ENCODE assay signal across 13 mouse cellular contexts in the genomic region with DNA sequence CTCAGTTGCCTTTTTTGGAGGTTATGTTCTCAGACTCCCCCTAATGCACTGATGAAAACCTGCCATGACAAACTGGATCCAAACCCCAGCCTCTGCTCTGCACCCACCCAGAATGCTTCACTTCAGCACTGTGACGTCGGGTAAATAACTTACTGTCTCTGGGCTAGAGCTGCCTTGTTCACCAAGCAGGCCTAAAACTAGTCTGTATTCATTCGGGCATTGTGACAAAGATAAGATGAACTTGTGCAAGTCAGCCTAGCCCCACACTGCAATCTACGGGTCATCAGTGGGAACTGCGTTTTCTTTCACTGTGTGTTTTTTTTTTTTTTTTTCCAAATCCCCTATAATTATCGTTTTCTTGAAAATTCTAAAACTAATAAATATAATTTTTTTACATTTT. TPM values are rescaled to one million over a fixed set of nuclear protein-coding genes. Genes with fewer than 3 reads are reported as not detected.
A peak's percentile ranks its signal among the peaks of the same experiment; 100 is the strongest.
DNase-seq lines count a peak whose midpoint lies in the region; ATAC-seq and TF ChIP-seq lines count a peak whose summit lies in the region.
"Had no signal": no experiment of that assay in that cellular context is flagged by ENCODE, and none has a peak within 500 bp of the region (broad histone marks: within the 10 kb centered on the region; RNA-seq: fewer than 3 reads in every experiment).

No protein-coding gene starts in this region.

- TF ChIP-seq EP300 in MEL (IDR thresholded peaks at IDR 0.05; ENCODE audit: low read depth in 1 of 2, low read length in 2 of 2) = no peak

- peaks cover 14% of the 10 kb centered on the region for H3K27me3 ChIP-seq in heart, embryonic 10.5 days (ENCODE audit: insufficient read depth, poor library complexity, severe bottlenecking)
- peaks cover 17% of the 10 kb centered on the region for H3K27me3 ChIP-seq in heart, embryonic 12.5 days (replicated peaks)
- H3K27me3 ChIP-seq in midbrain, postnatal 0 days (ENCODE audit: insufficient read depth, low read length) = no peaks in the 10 kb centered on the region; the same call in 1 of the 2 replicates
- H3K27me3 ChIP-seq in midbrain, embryonic 11.5 days (ENCODE audit: control insufficient read depth, insufficient read depth, low read length) = no peaks in the 10 kb centered on the region; the same call in 1 of the 2 replicates
- no peaks in the 10 kb centered on the region for H3K27me3 ChIP-seq in MEL (ENCODE audit: control insufficient read depth in 1 of 2, insufficient read depth in 2 of 2, low read length in 2 of 2)
- H3K27me3 ChIP-seq in small intestine, adult 2 months (ENCODE audit: control insufficient read depth, insufficient read depth, low read length) = no peaks in the 10 kb centered on the region

- no peak for ATAC-seq in heart, embryonic 12.5 days (ENCODE audit: insufficient number of reproducible peaks, low FRiP score)
- ATAC-seq in midbrain, postnatal 0 days (ENCODE audit: low FRiP score) = no peak
- ATAC-seq in midbrain, embryonic 11.5 days (ENCODE audit: low FRiP score) = no peak
- ATAC-seq: activated CD4-positive, CD25-positive, alpha-beta regulatory T cell, adult 4 months had no signal

- H3K9ac ChIP-seq in heart, embryonic 12.5 days = no peak overlapping the region
- no peak overlapping the region for H3K9ac ChIP-seq in midbrain, postnatal 0 days (replicated peaks; ENCODE audit: low read length, poor library complexity, severe bottlenecking)
- H3K9ac ChIP-seq in midbrain, embryonic 11.5 days (ENCODE audit: low read length) = no peak overlapping the region
- peak overlapping the region; percentile 6 for H3K9ac ChIP-seq in MEL (ENCODE audit: control insufficient read depth, low read depth, low read length, poor library complexity, severe bottlenecking)

- TF ChIP-seq RAD21 in MEL (IDR thresholded peaks at IDR 0.05; ENCODE audit: low read depth, low read length) = peak; percentile 44

- H3K4me1 ChIP-seq in heart, embryonic 10.5 days = peaks cover 4% of the 10 kb centered on the region
- peaks cover 4% of the 10 kb centered on the region for H3K4me1 ChIP-seq in heart, embryonic 12.5 days (replicated peaks)
- no peaks in the 10 kb centered on the region for H3K4me1 ChIP-seq in midbrain, postnatal 0 days (ENCODE audit: insufficient read depth, low read length)
- H3K4me1 ChIP-seq in midbrain, embryonic 11.5 days (ENCODE audit: control insufficient read depth, insufficient read depth, low read length) = peaks cover 3% of the 10 kb centered on the region; the same call in 1 of the 2 replicates
- H3K4me1 ChIP-seq in MEL (ENCODE audit: control insufficient read depth in 1 of 2, insufficient read depth in 2 of 2, low read length in 2 of 2) = peaks cover 7 to 30% of the 10 kb centered on the region in 2 experiments; a peak in 3 of 4 replicates
- peaks cover 16% of the 10 kb centered on the region for H3K4me1 ChIP-seq in small intestine, adult 2 months (ENCODE audit: control insufficient read depth, insufficient read depth, insufficient read length, low read length)

- H3K4me2 ChIP-seq in heart, embryonic 12.5 days = no peak overlapping the region
- no peak overlapping the region for H3K4me2 ChIP-seq in midbrain, postnatal 0 days (ENCODE audit: low read depth, low read length, poor library complexity, severe bottlenecking)
- H3K4me2 ChIP-seq in midbrain, embryonic 11.5 days = no peak overlapping the region

- peak; percentile 42 for DNase-seq in heart, embryonic 10.5 days (ENCODE audit: low spot score)
- no peak for DNase-seq in midbrain, postnatal 0 days (ENCODE audit: low spot score)
- DNase-seq in midbrain, embryonic 11.5 days (ENCODE audit: low spot score, missing footprints) = no peak
- peak; percentile 79 for DNase-seq in MEL (ENCODE audit: low read depth, low spot score)
- DNase-seq in cerebellum, adult 18-20 months = no peak
- DNase-seq: cerebellum, adult 9-10 months; lung, adult 2 months had no signal

- WGBS in heart, embryonic 10.5 days = 70% methylated on average over 6 of the region's 6 CpGs
- 65% methylated on average over 6 of the region's 6 CpGs for WGBS in heart, embryonic 12.5 days
- 76% methylated on average over 6 of the region's 6 CpGs for WGBS in midbrain, postnatal 0 days
- 79% methylated on average over 6 of the region's 6 CpGs for WGBS in midbrain, embryonic 11.5 days
- 51% methylated on average over 6 of the region's 6 CpGs for WGBS in small intestine, adult 2 months

- H3K79me2 ChIP-seq in MEL (ENCODE audit: control insufficient read depth, insufficient read depth, low read length, poor library complexity) = no peaks in the 10 kb centered on the region

- no peaks in the 10 kb centered on the region for H3K36me3 ChIP-seq in heart, embryonic 10.5 days
- no peaks in the 10 kb centered on the region for H3K36me3 ChIP-seq in heart, embryonic 12.5 days
- no peaks in the 10 kb centered on the region for H3K36me3 ChIP-seq in midbrain, postnatal 0 days (ENCODE audit: insufficient read depth, low read length)
- no peaks in the 10 kb centered on the region for H3K36me3 ChIP-seq in midbrain, embryonic 11.5 days (ENCODE audit: control insufficient read depth, insufficient read depth, low read length)
- peaks cover 0 to 11% of the 10 kb centered on the region in 2 experiments; a peak in 2 of 4 replicates for H3K36me3 ChIP-seq in MEL (ENCODE audit: control insufficient read depth in 1 of 2, insufficient read depth in 2 of 2, low read length in 2 of 2)
- H3K36me3 ChIP-seq in small intestine, adult 2 months (ENCODE audit: control insufficient read depth, insufficient read depth, low read length) = no peaks in the 10 kb centered on the region
- H3K36me3 ChIP-seq: limb, embryonic 10.5 days; midbrain, embryonic 10.5 days had no signal

- no peak; a peak in 1 of 4 replicates for TF ChIP-seq POLR2A in MEL (IDR thresholded peaks at IDR 0.05; ENCODE audit: control insufficient read depth in 1 of 2, insufficient read depth in 1 of 2, low read depth in 1 of 2, low read length in 2 of 2, poor library complexity in 1 of 2)
- TF ChIP-seq POLR2A in small intestine, adult 2 months (IDR thresholded peaks at IDR 0.05; ENCODE audit: low read depth, low read length) = no peak

- H3K27ac ChIP-seq in heart, embryonic 10.5 days = no peak overlapping the region
- H3K27ac ChIP-seq in heart, embryonic 12.5 days (ENCODE audit: poor library complexity, severe bottlenecking) = no peak overlapping the region
- H3K27ac ChIP-seq in midbrain, postnatal 0 days (ENCODE audit: low read depth, low read length) = no peak overlapping the region
- H3K27ac ChIP-seq in midbrain, embryonic 11.5 days (ENCODE audit: low read depth, low read length) = no peak overlapping the region
- peak overlapping the region; percentile 5; the same call in 1 of the 2 replicates for H3K27ac ChIP-seq in MEL (ENCODE audit: control insufficient read depth, low read depth, low read length)
- H3K27ac ChIP-seq in small intestine, adult 2 months (ENCODE audit: insufficient read depth, low read depth, low read length) = peak overlapping the region; percentile 28
- H3K27ac ChIP-seq: limb, embryonic 10.5 days; midbrain, embryonic 10.5 days had no signal

- H3K9me3 ChIP-seq in heart, embryonic 10.5 days = no peaks in the 10 kb centered on the region
- no peaks in the 10 kb centered on the region for H3K9me3 ChIP-seq in heart, embryonic 12.5 days (replicated peaks)
- no peaks in the 10 kb centered on the region for H3K9me3 ChIP-seq in midbrain, postnatal 0 days (ENCODE audit: low read length)
- H3K9me3 ChIP-seq in midbrain, embryonic 11.5 days (ENCODE audit: control insufficient read depth, low read length) = no peaks in the 10 kb centered on the region
- no peaks in the 10 kb centered on the region for H3K9me3 ChIP-seq in MEL (replicated peaks; ENCODE audit: insufficient read depth, low read length)
- H3K9me3 ChIP-seq: limb, embryonic 10.5 days; midbrain, embryonic 10.5 days had no signal

- H3K4me3 ChIP-seq in heart, embryonic 10.5 days = no peak overlapping the region
- H3K4me3 ChIP-seq in heart, embryonic 12.5 days = no peak overlapping the region
- no peak overlapping the region for H3K4me3 ChIP-seq in midbrain, postnatal 0 days (ENCODE audit: low read depth, low read length)
- H3K4me3 ChIP-seq in midbrain, embryonic 11.5 days (ENCODE audit: low read depth, low read length) = no peak overlapping the region
- H3K4me3 ChIP-seq in MEL (ENCODE audit: control insufficient read depth in 1 of 2, insufficient read depth in 1 of 2, low read depth in 2 of 2, low read length in 2 of 2) = no peak overlapping the region
- no peak overlapping the region for H3K4me3 ChIP-seq in small intestine, adult 2 months (ENCODE audit: low read depth, low read length)
- H3K4me3 ChIP-seq: limb, embryonic 10.5 days; midbrain, embryonic 10.5 days had no signal

- peak; percentile 2; the same call in 1 of the 2 replicates for TF ChIP-seq CTCF in midbrain, postnatal 0 days (IDR thresholded peaks at IDR 0.05)
- TF ChIP-seq CTCF in MEL (IDR thresholded peaks at IDR 0.05 in 2 of 3, conservative IDR thresholded peaks at IDR 0.05 in 1 of 3; ENCODE audit: control insufficient read depth in 1 of 3, insufficient read depth in 1 of 3, low read depth in 2 of 3, low read length in 3 of 3, poor library complexity in 1 of 3, severe bottlenecking in 1 of 3) = peak in 2 of 3 experiments; percentile 14 to 50; a peak in 2 of 6 replicates
- no peak for TF ChIP-seq CTCF in small intestine, adult 2 months (IDR thresholded peaks at IDR 0.05; ENCODE audit: extremely low read depth, insufficient read length, insufficient replicate concordance, low read depth, low read length)

RNA-seq across cellular contexts. Expression of a gene that starts 5.8 kb away (rescaled TPM):
- polyA plus RNA-seq in heart, embryonic 10.5 days (2016; fragmentation: Nextera tagmentation; extraction: Ambion mirVana) = 35.4 and 36.6 TPM in 2 replicates
- polyA plus RNA-seq in heart, embryonic 12.5 days (2016; fragmentation: Nextera tagmentation; extraction: Ambion mirVana) = 27.0 and 27.2 TPM in 2 replicates
- 9.5 and 14.3 TPM in 2 replicates for total RNA-seq in midbrain, postnatal 0 days (2014; rRNA removed)
- polyA plus RNA-seq in midbrain, postnatal 0 days (2015; fragmentation: Nextera tagmentation; extraction: Ambion mirVana) = 18.5 and 20.1 TPM in 2 replicates
- polyA plus RNA-seq in midbrain, embryonic 11.5 days (2014; fragmentation: Nextera tagmentation; extraction: Ambion mirVana) = 29.7 and 30.3 TPM in 2 replicates
- total RNA-seq in MEL (2012; rRNA removed) = 30.0 and 33.9 TPM in 2 replicates
- 10 to 100 TPM in 1 of 2 experiments, not detected in 1; 23.6 TPM for polyA plus RNA-seq in MEL (2012; ENCODE audit: insufficient read depth in 1 of 2, insufficient read length in 2 of 2, low read depth in 1 of 2, low replicate concordance in 2 of 2, missing spikeins in 1 of 2)
- polyA plus RNA-seq in small intestine, adult 2 months (2012; rRNA removed) = 0.60 and 1.1 TPM in 2 replicates

RNA-seq across cellular contexts. Expression of a gene that starts 6.2 kb away (rescaled TPM):
- polyA plus RNA-seq in heart, embryonic 10.5 days (2016; fragmentation: Nextera tagmentation; extraction: Ambion mirVana) = 0.18 and 0.46 TPM in 2 replicates
- 0.51 and 0.92 TPM in 2 replicates for polyA plus RNA-seq in heart, embryonic 12.5 days (2016; fragmentation: Nextera tagmentation; extraction: Ambion mirVana)
- total RNA-seq in midbrain, postnatal 0 days (2014; rRNA removed) = 5.7 and 11.2 TPM in 2 replicates
- polyA plus RNA-seq in midbrain, postnatal 0 days (2015; fragmentation: Nextera tagmentation; extraction: Ambion mirVana) = 4.0 and 4.2 TPM in 2 replicates
- 1.6 and 1.8 TPM in 2 replicates for polyA plus RNA-seq in midbrain, embryonic 11.5 days (2014; fragmentation: Nextera tagmentation; extraction: Ambion mirVana)
- not detected in 2 replicates for total RNA-seq in MEL (2012; rRNA removed)
- not detected for polyA plus RNA-seq in MEL (2012; ENCODE audit: insufficient read depth in 1 of 2, insufficient read length in 2 of 2, low read depth in 1 of 2, low replicate concordance in 2 of 2, missing spikeins in 1 of 2)
- 17.3 and 23.2 TPM in 2 replicates for polyA plus RNA-seq in small intestine, adult 2 months (2012; rRNA removed)
- total RNA-seq: granulocyte monocyte progenitor cell, adult 5-6 weeks had no signal

RNA-seq across cellular contexts. Expression of a gene that starts 35.9 kb away (rescaled TPM):
- 8.8 and 9.4 TPM in 2 replicates for polyA plus RNA-seq in heart, embryonic 10.5 days (2016; fragmentation: Nextera tagmentation; extraction: Ambion mirVana)
- 9.4 and 10.5 TPM in 2 replicates for polyA plus RNA-seq in heart, embryonic 12.5 days (2016; fragmentation: Nextera tagmentation; extraction: Ambion mirVana)
- total RNA-seq in midbrain, postnatal 0 days (2014; rRNA removed) = 3.0 and 3.7 TPM in 2 replicates
- polyA plus RNA-seq in midbrain, postnatal 0 days (2015; fragmentation: Nextera tagmentation; extraction: Ambion mirVana) = 3.3 and 4.2 TPM in 2 replicates
- 2.1 and 2.8 TPM in 2 replicates for polyA plus RNA-seq in midbrain, embryonic 11.5 days (2014; fragmentation: Nextera tagmentation; extraction: Ambion mirVana)
- total RNA-seq in MEL (2012; rRNA removed) = 4.1 and 5.2 TPM in 2 replicates
- polyA plus RNA-seq in MEL (2012; ENCODE audit: insufficient read depth in 1 of 2, insufficient read length in 2 of 2, low read depth in 1 of 2, low replicate concordance in 2 of 2, missing spikeins in 1 of 2) = 1 to 10 TPM in 1 of 2 experiments, not detected in 1; 8.0 TPM
- polyA plus RNA-seq in small intestine, adult 2 months (2012; rRNA removed) = 4.3 and 5.9 TPM in 2 replicates

RNA-seq across cellular contexts. Expression of a gene that starts 58.5 kb away (rescaled TPM):
- 8.4 and 11.0 TPM in 2 replicates for polyA plus RNA-seq in heart, embryonic 10.5 days (2016; fragmentation: Nextera tagmentation; extraction: Ambion mirVana)
- 6.9 and 8.3 TPM in 2 replicates for polyA plus RNA-seq in heart, embryonic 12.5 days (2016; fragmentation: Nextera tagmentation; extraction: Ambion mirVana)
- 5.6 and 8.0 TPM in 2 replicates for total RNA-seq in midbrain, postnatal 0 days (2014; rRNA removed)
- 3.1 and 3.3 TPM in 2 replicates for polyA plus RNA-seq in midbrain, postnatal 0 days (2015; fragmentation: Nextera tagmentation; extraction: Ambion mirVana)
- 19.1 and 20.1 TPM in 2 replicates for polyA plus RNA-seq in midbrain, embryonic 11.5 days (2014; fragmentation: Nextera tagmentation; extraction: Ambion mirVana)
- 22.1 and 22.6 TPM in 2 replicates for total RNA-seq in MEL (2012; rRNA removed)
- polyA plus RNA-seq in MEL (2012; ENCODE audit: insufficient read depth in 1 of 2, insufficient read length in 2 of 2, low read depth in 1 of 2, low replicate concordance in 2 of 2, missing spikeins in 1 of 2) = 10 to 100 TPM; 17.1 to 66.9 TPM
- 0.10 and 0.18 TPM in 2 replicates for polyA plus RNA-seq in small intestine, adult 2 months (2012; rRNA removed)

Comparison
In these comparisons a context has a peak if more than half of its experiments do, and no peak if none do; other contexts are left out.
1. DNase-seq: peak in heart, embryonic 10.5 days (single experiment) and MEL (single experiment); none in midbrain, postnatal 0 days (single experiment), midbrain, embryonic 11.5 days (single experiment) and cerebellum, adult 18-20 months (0 of 2).
2. H3K27ac ChIP-seq: peak in MEL (single experiment) and small intestine, adult 2 months (single experiment); none in heart, embryonic 10.5 days (single experiment), heart, embryonic 12.5 days (single experiment), midbrain, postnatal 0 days (single experiment) and midbrain, embryonic 11.5 days (single experiment).